Mouse (Mus musculus): ENCODE measurements around the gene Ush2a.
A peak's percentile ranks its signal among the peaks of the same experiment; 100 is the strongest.

DNA sequence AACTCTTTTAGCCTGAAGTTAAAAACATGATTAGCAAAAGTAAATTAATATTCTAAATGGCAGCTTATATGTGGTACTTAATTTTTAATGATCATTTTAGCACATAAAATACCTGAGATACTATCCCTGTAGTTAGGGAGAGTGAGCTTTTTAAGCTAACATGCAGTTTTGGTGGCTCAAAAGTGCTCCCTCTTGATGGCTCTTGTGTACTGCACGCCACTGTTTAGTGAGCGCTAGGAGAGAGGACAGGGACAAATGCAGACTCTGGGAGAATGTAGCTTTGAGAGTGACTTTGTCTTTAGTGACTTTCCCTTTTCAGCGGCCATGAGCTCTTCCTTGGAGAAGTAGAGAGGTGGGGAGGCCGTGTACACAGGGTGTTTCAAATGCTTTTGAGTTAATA lies 371.9 kb downstream of the Ush2a start:
- TF ChIP-seq CTCF (IDR thresholded peaks at IDR 0.05; ENCODE audit: low read depth), result peak; percentile 49
- no peak for TF ChIP-seq EP300 (IDR thresholded peaks at IDR 0.05; ENCODE audit: low read depth)
